In genomic region chr10:81403511-81403910, GRCm38 (mm10) we compare ENCODE assay signal across 10 mouse cellular contexts. TPM values are rescaled to one million over a fixed set of nuclear protein-coding genes. Genes with fewer than 3 reads are reported as not detected.
DNase-seq lines count a peak whose midpoint lies in the region; ATAC-seq lines count a peak whose summit lies in the region.
"Had no signal": no experiment of that assay in that cellular context is flagged by ENCODE, and none has a peak within 500 bp of the region (broad histone marks: within the 10 kb centered on the region; RNA-seq: fewer than 3 reads in every experiment).

No protein-coding gene starts in this region.

- 68% methylated on average over 10 of the region's 10 CpGs for WGBS in kidney, embryonic 16.5 days
- 62% methylated on average over 10 of the region's 10 CpGs for WGBS in embryonic facial prominence, embryonic 15.5 days
- WGBS in hindbrain, embryonic 14.5 days, result 29% methylated on average over 10 of the region's 10 CpGs
- WGBS in midbrain, embryonic 16.5 days, result 35% methylated on average over 10 of the region's 10 CpGs

- no peaks in the 10 kb centered on the region for H3K9me3 ChIP-seq in kidney, embryonic 16.5 days (ENCODE audit: low read length)
- H3K9me3 ChIP-seq in embryonic facial prominence, embryonic 15.5 days (replicated peaks), result no peaks in the 10 kb centered on the region
- H3K9me3 ChIP-seq in hindbrain, embryonic 14.5 days (ENCODE audit: control insufficient read depth, low read length), result no peaks in the 10 kb centered on the region
- H3K9me3 ChIP-seq in midbrain, embryonic 16.5 days (replicated peaks; ENCODE audit: control insufficient read depth, low read length, poor library complexity, severe bottlenecking), result no peaks in the 10 kb centered on the region
- H3K9me3 ChIP-seq: liver, embryonic 15.5 days had no signal

- no peak overlapping the region for H3K9ac ChIP-seq in kidney, embryonic 16.5 days (replicated peaks; ENCODE audit: low read length)
- no peak overlapping the region for H3K9ac ChIP-seq in embryonic facial prominence, embryonic 15.5 days
- peak overlapping the region; percentile 31; the same call in 1 of the 2 replicates for H3K9ac ChIP-seq in hindbrain, embryonic 14.5 days
- 0 out of 2 replicates have a peak overlapping the region, but pooled peaks have one; percentile 20 for H3K9ac ChIP-seq in midbrain, embryonic 16.5 days (ENCODE audit: low read depth, low read length)
- H3K9ac ChIP-seq: liver, embryonic 15.5 days had no signal

- peaks cover 51% of the 10 kb centered on the region; the same call in 1 of the 2 replicates for H3K36me3 ChIP-seq in kidney, embryonic 16.5 days (ENCODE audit: insufficient read depth, low read length)
- peaks cover 70% of the 10 kb centered on the region for H3K36me3 ChIP-seq in embryonic facial prominence, embryonic 15.5 days
- peaks cover 85% of the 10 kb centered on the region for H3K36me3 ChIP-seq in hindbrain, embryonic 14.5 days (replicated peaks; ENCODE audit: control insufficient read depth, insufficient read depth)
- H3K36me3 ChIP-seq in midbrain, embryonic 16.5 days (ENCODE audit: control insufficient read depth, insufficient read depth, low read length), result peaks cover 39% of the 10 kb centered on the region

- H3K27ac ChIP-seq in kidney, embryonic 16.5 days (ENCODE audit: low read length), result peak overlapping the region; percentile 95
- peak overlapping the region; percentile 90 for H3K27ac ChIP-seq in embryonic facial prominence, embryonic 15.5 days (replicated peaks)
- H3K27ac ChIP-seq in hindbrain, embryonic 14.5 days, result peak overlapping the region; percentile 74
- H3K27ac ChIP-seq in midbrain, embryonic 16.5 days (ENCODE audit: low read length), result 0 out of 2 replicates have a peak overlapping the region, but pooled peaks have one; percentile 22

- no peak for ATAC-seq in kidney, embryonic 16.5 days (ENCODE audit: low FRiP score, low TSS enrichment)
- ATAC-seq in embryonic facial prominence, embryonic 15.5 days (ENCODE audit: insufficient number of reproducible peaks, low FRiP score, low TSS enrichment, low read depth), result no peak
- ATAC-seq in hindbrain, embryonic 14.5 days (ENCODE audit: low FRiP score), result no peak
- ATAC-seq in midbrain, embryonic 16.5 days, result no peak

- no peaks in the 10 kb centered on the region for H3K27me3 ChIP-seq in kidney, embryonic 16.5 days (ENCODE audit: insufficient read depth, low read length)
- no peaks in the 10 kb centered on the region for H3K27me3 ChIP-seq in embryonic facial prominence, embryonic 15.5 days
- H3K27me3 ChIP-seq in hindbrain, embryonic 14.5 days (ENCODE audit: control insufficient read depth, insufficient read depth, low read length), result 0 out of 2 replicates have a peak, but pooled peaks cover 10% of the 10 kb centered on the region
- peaks cover 3% of the 10 kb centered on the region for H3K27me3 ChIP-seq in midbrain, embryonic 16.5 days (ENCODE audit: control insufficient read depth, insufficient read depth, low read depth, low read length)

- peaks cover 60% of the 10 kb centered on the region for H3K4me1 ChIP-seq in kidney, embryonic 16.5 days (ENCODE audit: insufficient read depth, low read length)
- H3K4me1 ChIP-seq in embryonic facial prominence, embryonic 15.5 days, result peaks cover 66% of the 10 kb centered on the region
- peaks cover 51% of the 10 kb centered on the region for H3K4me1 ChIP-seq in hindbrain, embryonic 14.5 days (replicated peaks; ENCODE audit: control insufficient read depth, insufficient read depth, low read length)
- H3K4me1 ChIP-seq in midbrain, embryonic 16.5 days (ENCODE audit: control insufficient read depth, insufficient read depth, low read length), result peaks cover 26% of the 10 kb centered on the region

- no peak overlapping the region for H3K4me2 ChIP-seq in kidney, embryonic 16.5 days (replicated peaks; ENCODE audit: low read depth, low read length)
- no peak overlapping the region for H3K4me2 ChIP-seq in embryonic facial prominence, embryonic 15.5 days (replicated peaks)
- no peak overlapping the region for H3K4me2 ChIP-seq in hindbrain, embryonic 14.5 days (replicated peaks)
- H3K4me2 ChIP-seq in midbrain, embryonic 16.5 days (ENCODE audit: low read length), result no peak overlapping the region
- H3K4me2 ChIP-seq: liver, embryonic 15.5 days had no signal

- DNase-seq in kidney, postnatal 36 days, result no peak
- peak; percentile 47 for DNase-seq in hindbrain, embryonic 14.5 days (ENCODE audit: low spot score)
- no peak for DNase-seq in embryo, embryonic 11 days
- DNase-seq in spleen, postnatal 14 days (ENCODE audit: low spot score in 2 of 2), result no peak
- DNase-seq in kidney, postnatal 10 days, result no peak
- DNase-seq: gastrocnemius, postnatal 14 days had no signal

- no peak overlapping the region for H3K4me3 ChIP-seq in kidney, embryonic 16.5 days (ENCODE audit: low read length)
- no peak overlapping the region for H3K4me3 ChIP-seq in embryonic facial prominence, embryonic 15.5 days (replicated peaks)
- no peak overlapping the region for H3K4me3 ChIP-seq in hindbrain, embryonic 14.5 days (replicated peaks; ENCODE audit: low read length)
- H3K4me3 ChIP-seq in midbrain, embryonic 16.5 days (ENCODE audit: low read depth, low read length), result no peak overlapping the region
- H3K4me3 ChIP-seq: liver, embryonic 15.5 days had no signal

RNA-seq across cellular contexts. Expression of gene Smim24, which starts 10.7 kb away (rescaled TPM):
- polyA plus RNA-seq in kidney, embryonic 16.5 days (2015; fragmentation: Nextera tagmentation; extraction: Ambion mirVana), result 42.7 and 44.1 TPM in 2 replicates
- polyA plus RNA-seq in embryonic facial prominence, embryonic 15.5 days (2015; fragmentation: Nextera tagmentation; extraction: Ambion mirVana), result 5.0 and 8.3 TPM in 2 replicates
- polyA plus RNA-seq in hindbrain, embryonic 14.5 days (2014; fragmentation: Nextera tagmentation; extraction: Ambion mirVana), result 0.84 and 1.3 TPM in 2 replicates
- 1.2 and 1.4 TPM in 2 replicates for polyA plus RNA-seq in midbrain, embryonic 16.5 days (2015; fragmentation: Nextera tagmentation; extraction: Ambion mirVana)

RNA-seq across cellular contexts. Expression of gene Gm48552, which starts 14.7 kb away (rescaled TPM):
- 1.4 and 1.6 TPM in 2 replicates for polyA plus RNA-seq in kidney, embryonic 16.5 days (2015; fragmentation: Nextera tagmentation; extraction: Ambion mirVana)
- polyA plus RNA-seq in embryonic facial prominence, embryonic 15.5 days (2015; fragmentation: Nextera tagmentation; extraction: Ambion mirVana), result 1.6 and 2.9 TPM in 2 replicates
- 1.9 and 2.2 TPM in 2 replicates for polyA plus RNA-seq in hindbrain, embryonic 14.5 days (2014; fragmentation: Nextera tagmentation; extraction: Ambion mirVana)
- 2.3 and 3.3 TPM in 2 replicates for polyA plus RNA-seq in midbrain, embryonic 16.5 days (2015; fragmentation: Nextera tagmentation; extraction: Ambion mirVana)
- polyA plus RNA-seq: liver, embryonic 15.5 days had no signal

RNA-seq across cellular contexts. Expression of gene Gm48551, which starts 19.2 kb away (rescaled TPM):
- 5.0 and 5.2 TPM in 2 replicates for polyA plus RNA-seq in kidney, embryonic 16.5 days (2015; fragmentation: Nextera tagmentation; extraction: Ambion mirVana)
- 3.1 and 3.2 TPM in 2 replicates for polyA plus RNA-seq in embryonic facial prominence, embryonic 15.5 days (2015; fragmentation: Nextera tagmentation; extraction: Ambion mirVana)
- 5.5 and 5.7 TPM in 2 replicates for polyA plus RNA-seq in hindbrain, embryonic 14.5 days (2014; fragmentation: Nextera tagmentation; extraction: Ambion mirVana)
- 6.1 and 8.2 TPM in 2 replicates for polyA plus RNA-seq in midbrain, embryonic 16.5 days (2015; fragmentation: Nextera tagmentation; extraction: Ambion mirVana)

RNA-seq across cellular contexts. Expression of gene Dohh, which starts 19.3 kb away (rescaled TPM):
- polyA plus RNA-seq in kidney, embryonic 16.5 days (2015; fragmentation: Nextera tagmentation; extraction: Ambion mirVana), result 87.6 and 104 TPM in 2 replicates
- 83.1 and 85.2 TPM in 2 replicates for polyA plus RNA-seq in embryonic facial prominence, embryonic 15.5 days (2015; fragmentation: Nextera tagmentation; extraction: Ambion mirVana)
- 68.9 TPM in 2 replicates for polyA plus RNA-seq in hindbrain, embryonic 14.5 days (2014; fragmentation: Nextera tagmentation; extraction: Ambion mirVana)
- 77.5 and 86.2 TPM in 2 replicates for polyA plus RNA-seq in midbrain, embryonic 16.5 days (2015; fragmentation: Nextera tagmentation; extraction: Ambion mirVana)

RNA-seq across cellular contexts. Expression of gene Fzr1, which starts 25.2 kb away (rescaled TPM):
- 111 and 115 TPM in 2 replicates for polyA plus RNA-seq in kidney, embryonic 16.5 days (2015; fragmentation: Nextera tagmentation; extraction: Ambion mirVana)
- polyA plus RNA-seq in embryonic facial prominence, embryonic 15.5 days (2015; fragmentation: Nextera tagmentation; extraction: Ambion mirVana), result 98.8 and 102 TPM in 2 replicates
- 119 and 125 TPM in 2 replicates for polyA plus RNA-seq in hindbrain, embryonic 14.5 days (2014; fragmentation: Nextera tagmentation; extraction: Ambion mirVana)
- polyA plus RNA-seq in midbrain, embryonic 16.5 days (2015; fragmentation: Nextera tagmentation; extraction: Ambion mirVana), result 145 and 146 TPM in 2 replicates

Comparison
In these comparisons a context has a peak if more than half of its experiments do, and no peak if none do; other contexts are left out.
1. H3K27ac ChIP-seq: peak in every context shown above with its lines; median percentile 95 in kidney, embryonic 16.5 days; 90 in embryonic facial prominence, embryonic 15.5 days; 74 in hindbrain, embryonic 14.5 days; 22 in midbrain, embryonic 16.5 days.
2. H3K9ac ChIP-seq: peak in hindbrain, embryonic 14.5 days (single experiment) and midbrain, embryonic 16.5 days (single experiment); none in kidney, embryonic 16.5 days (single experiment) and embryonic facial prominence, embryonic 15.5 days (single experiment).